Mouse (Mus musculus) mature B cell (primary cell): Measurements from ENCODE around the gene Gm884.

Experiments used
- in situ Hi-C: fragments of 300-500 bp; cut with MboI; formaldehyde crosslinking; loops from 2 replicates; pipeline ENCODE4 v1.14.3; 2019

The Gm884 gene

DNA sequence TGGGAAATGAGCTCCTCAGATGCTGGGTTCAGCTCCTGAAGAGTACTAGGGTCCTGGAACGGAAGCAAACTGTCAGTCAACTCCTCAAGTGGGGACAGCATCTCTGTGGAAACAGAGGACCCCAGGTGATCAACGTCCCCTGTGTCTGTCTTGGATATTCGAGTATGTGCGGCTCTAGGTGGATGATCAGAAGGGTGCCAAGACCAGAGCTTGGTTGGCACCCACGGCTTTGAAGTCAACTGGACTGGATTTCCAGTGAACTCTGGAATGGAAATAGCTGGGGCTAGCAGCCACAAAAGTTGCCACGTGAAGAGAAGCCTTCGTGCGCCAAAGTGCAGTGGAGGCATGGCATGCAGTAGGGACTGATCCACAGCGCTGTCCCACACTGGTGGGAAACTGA lies at the start of gene Gm884:
Gm884 (minus strand) TSS at position 101 of the 400 bp plus-strand sequence.
- in situ Hi-C loops: no loop called here

DNA sequence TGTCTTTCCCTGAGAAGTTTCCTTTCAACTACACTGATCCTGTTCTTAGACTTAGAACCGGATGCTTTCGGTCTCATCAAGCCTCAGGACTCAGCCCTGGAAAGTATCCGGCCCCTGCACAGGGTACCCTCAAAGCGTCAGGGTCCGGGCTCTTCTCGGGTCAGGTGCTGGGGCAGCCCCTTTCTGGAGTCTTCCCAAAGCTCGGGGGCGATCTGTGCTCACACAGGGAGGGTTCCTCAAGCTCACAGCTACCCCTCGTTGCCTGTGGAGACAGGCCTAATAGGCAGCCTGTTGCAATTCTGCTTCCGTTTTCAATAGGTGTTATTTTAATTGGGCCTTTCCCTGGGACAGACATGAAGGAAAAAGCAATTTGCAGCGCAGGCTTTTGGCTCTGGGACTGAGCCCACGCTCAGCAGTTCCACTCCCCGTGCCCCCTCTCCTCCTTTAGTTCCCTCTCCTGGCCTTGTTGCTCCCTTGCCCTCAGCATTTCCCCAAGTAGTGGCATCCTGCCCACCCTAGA lies 46.0 kb upstream of the Gm884 start:
- in situ Hi-C loops: no loop called here

DNA sequence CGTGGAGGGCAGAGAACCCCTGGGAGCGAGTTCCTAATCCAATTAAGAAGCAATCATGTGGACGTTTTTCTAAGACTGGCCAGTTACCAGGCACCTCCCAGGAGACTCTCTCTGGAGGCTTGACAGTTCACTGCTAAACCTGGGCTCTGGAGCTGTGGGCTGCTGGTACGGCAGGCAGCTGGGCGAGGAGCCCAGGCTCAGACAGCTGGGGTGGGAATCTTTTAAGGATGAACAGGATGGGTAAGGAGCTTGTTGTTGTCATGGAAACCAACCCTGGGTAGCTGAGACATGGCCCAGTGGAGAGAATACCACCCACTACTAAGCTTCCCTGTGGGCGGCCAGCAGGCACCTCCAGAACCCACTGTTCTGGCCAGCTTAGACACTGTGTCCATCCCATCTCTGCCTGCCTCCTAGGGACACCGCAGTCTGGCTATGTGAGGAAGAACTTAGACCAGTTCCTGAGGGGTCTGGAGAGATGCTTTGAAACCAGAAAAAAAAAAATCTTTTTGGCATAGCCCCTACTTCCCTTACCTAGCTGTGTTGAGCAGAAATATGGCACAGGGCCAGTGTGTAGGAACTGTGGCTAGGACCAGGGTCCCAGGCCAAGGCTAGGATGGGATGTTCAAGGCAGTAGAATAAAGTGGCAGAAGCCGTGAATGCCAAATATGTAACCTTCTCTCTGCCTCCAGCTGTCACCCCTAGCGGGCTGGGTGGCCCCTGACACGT lies 45.4 kb upstream of the Gm884 start:
- in situ Hi-C loops: no loop called here

DNA sequence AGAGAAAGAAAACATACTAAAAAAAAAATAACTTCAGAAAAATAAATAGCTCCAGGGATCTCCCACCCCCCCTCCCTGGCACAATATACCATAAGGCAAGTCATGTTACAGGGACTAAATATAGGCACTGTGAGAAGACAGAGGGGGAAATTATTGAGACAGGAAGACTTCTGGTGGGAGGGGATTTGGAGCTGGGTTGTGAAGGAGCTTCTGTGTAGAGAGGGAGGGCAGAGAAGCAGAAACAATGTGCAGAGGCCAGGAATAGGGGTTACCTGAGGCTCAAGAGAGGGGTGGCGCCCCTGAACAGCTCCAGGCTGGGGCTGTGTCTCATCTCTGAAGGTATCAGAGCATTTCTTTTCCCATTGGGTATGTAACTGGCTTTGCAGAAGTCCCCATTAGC lies 44.8 kb upstream of the Gm884 start:
- in situ Hi-C loops: no loop called here

DNA sequence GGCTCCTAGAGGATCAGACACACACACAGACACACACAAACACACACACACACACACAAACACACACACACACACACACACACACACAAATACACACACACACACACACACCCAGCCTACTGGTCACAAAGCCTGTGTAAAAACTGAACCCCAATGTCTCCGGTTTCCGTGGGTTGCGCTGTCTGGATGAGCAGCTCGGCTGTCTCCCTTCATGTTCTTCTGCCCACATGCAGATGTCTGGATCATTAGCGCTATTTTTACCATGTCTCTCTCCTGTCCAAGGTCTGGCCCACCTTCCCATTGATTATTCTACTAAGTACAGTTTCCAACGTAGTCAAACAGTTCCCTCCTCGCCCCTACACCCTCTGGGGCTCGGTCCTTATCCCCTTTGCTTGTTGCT lies 42.2 kb upstream of the Gm884 start:
- in situ Hi-C loops: no loop called here

DNA sequence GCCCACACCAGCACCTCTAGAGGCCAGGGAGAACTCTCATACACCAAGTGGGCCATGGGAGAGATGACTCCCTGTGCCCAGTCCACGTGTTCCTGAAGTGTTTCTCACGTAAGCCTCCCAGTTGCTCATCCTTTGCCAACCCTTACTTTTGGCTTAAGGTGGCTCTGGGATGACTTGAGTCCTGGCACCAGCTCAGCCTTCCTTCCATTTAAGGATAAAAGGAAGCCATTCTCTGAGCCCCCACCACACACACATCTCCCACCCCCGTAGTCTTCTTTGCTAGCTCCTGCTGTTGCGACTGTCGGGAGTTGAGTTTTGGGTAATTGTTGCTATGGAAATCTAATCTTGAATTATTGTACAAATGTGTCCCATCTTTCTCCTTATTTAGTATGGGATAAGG lies 41.6 kb upstream of the Gm884 start:
- in situ Hi-C loops: no loop called here

DNA sequence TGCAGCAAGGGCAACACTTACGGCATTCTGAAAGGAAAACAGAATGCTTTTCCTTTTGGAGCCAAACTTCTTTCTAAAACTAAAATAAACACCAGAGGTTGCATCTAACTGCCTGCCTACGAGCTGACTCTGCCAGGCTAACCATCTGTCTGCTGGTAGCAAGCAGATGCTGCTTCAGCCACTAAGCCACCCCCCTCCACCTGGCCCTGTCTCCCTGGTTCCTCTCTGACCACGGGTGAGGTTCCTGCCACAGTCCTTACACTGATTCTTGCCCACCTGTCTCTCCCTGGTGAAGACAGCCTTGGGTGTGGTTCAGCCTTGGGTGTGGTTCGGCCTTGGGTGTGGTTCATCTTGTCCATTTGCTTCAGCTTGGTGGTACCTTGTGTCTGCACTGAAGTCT lies 40.9 kb upstream of the Gm884 start:
- in situ Hi-C loops: no loop called here

DNA sequence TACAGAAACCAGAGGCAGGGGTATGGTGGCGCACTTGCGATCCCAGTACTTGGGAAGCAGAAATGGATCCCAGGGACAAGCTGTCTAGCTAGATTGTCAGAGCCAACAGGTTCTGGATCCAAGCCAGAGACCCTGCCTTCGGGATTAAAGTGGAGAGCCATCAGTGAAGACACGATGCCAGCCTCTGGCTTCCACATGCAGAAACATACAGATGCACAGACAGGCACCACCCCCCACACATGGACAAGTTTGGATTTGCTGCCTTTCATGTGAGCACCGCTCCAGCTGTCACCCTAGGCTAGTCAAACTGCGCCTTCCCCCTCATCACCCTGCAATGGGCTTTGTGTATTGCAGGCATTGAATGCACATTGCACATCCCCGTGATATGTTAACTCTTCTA lies 37.2 kb upstream of the Gm884 start:
- in situ Hi-C loops: no loop called here

DNA sequence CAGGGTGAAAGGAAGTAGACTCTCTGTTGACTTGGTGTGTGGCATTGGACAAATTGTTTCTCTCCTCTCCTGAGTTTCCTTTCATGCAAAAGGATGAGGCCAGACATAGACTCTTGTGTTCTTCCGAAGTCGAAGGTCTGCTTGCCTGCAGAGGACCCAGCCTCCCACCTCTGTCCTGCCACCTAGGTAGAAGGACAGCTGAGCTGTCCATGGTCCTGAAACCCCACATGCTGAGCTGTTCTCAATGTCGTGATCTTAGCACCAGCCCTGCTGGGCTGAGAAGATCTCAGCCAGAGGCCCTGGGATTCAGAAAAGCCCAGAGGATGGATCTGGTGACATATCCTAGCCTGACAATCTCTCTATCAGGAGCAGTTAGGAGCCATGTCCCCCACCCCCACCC lies 35.6 kb upstream of the Gm884 start:
- in situ Hi-C loops: no loop called here

DNA sequence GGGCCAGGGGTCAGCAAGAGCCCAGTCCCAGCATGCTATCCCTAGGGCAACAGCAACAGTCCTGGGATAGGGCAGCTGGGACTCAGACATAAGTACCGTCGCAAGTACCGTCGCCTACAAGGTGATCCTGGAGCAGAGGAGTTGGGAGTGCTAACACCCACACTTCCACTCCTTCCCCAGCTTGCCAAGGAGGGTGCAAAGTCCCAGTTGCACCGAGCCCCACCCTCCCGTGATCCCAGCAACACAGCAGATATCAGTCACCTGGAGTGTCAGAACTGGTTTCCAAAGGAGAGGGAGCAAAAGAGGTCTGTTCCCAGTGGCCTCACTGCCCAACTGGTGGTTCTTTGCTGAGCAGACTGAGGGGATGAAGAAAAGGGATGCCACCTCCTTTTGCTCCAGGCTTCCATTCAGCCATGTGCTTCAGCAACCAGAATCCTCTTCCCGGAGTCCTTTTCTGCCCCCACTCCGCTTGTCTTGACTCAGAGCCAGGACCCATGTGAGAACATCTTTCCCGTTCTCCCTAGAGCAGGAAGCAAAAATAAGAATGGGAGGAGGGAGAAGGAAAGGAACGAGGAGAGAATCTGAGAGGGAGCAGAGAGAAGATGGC lies 32.5 kb upstream of the Gm884 start:
- in situ Hi-C loops: no loop called here

DNA sequence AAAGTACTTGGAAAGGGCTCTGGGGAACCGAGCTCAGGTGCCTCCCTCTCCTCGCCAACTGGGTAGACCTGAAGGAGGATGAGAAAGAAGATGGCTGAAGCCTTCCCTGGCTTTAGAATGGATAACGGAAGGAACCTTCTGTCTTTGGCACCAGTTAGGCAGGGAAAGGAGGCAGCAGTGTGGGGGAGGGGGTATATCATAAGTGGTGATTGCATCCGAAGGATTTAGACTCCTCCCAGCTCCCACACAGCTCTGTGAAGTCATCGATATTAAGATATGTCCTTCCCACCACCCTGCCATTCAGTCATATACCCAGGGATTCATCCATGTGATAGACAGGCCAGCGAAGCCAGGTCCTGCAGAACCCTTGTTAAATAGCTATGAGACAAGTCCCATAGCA lies 30.5 kb upstream of the Gm884 start:
- in situ Hi-C loops: no loop called here

DNA sequence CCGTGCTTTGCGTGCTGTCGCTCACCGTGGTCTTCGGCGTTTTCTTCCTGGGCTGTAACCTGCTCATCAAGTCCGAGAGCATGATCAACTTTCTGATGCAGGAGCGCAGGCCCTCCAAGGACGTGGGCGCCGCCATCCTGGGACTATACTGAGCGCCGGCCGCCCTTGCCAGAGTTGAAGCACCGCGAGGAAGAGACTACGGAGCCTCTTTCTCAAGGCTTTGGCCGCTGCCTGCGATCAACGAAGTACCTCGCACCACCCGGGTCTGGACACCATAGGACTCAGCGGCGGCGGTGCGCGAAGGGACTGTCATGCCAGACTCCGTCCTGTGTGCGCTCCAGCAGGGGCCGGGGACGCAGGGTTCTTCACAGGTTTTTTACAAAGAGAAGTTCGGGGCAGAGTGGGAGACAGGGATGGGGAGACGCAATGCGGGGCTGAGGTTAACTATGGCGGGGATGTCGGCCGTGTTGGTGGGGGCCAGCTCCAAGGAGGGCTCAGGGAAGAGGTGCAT lies 29.1 kb upstream of the Gm884 start:
- in situ Hi-C loops: no loop called here

DNA sequence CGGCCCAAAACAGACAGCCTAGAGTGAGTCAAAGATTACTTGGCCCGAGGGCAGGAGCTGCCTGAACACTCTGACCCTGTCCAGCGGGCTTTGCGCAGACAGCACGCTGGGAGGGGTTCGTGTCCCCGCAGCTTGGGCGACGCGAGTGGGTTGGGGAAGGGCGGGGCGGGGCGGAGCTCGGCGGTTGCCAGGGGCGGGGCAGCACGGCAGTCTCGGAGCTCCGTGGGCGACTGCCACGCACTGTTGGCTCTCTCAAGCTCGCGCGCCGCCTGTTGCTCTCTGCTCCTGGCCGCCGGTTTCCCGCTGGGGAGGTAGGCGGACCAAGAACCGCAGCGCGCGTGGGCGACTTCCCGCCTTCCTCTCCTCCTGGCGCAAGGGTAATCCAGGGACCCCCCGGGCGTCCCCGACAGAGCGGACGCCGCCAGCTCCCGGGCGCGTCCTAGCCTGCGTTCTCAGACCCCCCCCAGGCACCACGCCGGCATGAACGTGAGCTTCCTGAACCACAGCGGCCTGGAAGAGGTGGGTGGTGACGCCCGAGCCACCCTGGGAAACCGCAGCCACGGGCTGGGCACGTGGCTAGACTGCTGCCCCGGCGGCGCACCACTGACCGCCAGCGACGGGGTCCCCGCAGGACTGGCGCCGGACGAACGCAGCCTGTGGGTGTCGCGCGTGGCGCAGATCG lies 28.5 kb upstream of the Gm884 start, which contains the start of gene Rprml:
Rprml (plus strand) TSS at position 270 of the 682 bp plus-strand sequence.
- in situ Hi-C loops: no loop called here

DNA sequence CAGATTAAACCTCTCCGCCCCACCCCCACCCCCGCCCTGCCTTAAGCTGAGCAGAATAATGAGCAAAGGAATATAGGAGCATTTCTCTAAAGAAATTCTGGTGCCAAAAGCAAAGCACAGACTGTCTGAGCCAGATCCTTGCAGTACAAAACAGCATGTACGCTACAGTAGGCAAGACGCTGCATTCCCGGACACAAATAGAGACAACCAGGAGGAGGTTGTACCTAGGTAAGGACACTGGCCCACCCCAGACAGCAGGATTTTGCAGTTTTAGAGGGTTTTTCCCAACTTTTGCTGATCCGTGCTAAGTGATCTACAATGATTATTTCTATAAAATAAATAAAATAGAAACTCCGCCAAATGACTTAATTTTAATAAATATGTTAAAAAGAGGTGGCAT lies 27.7 kb upstream of the Gm884 start:
- in situ Hi-C loops: no loop called here

DNA sequence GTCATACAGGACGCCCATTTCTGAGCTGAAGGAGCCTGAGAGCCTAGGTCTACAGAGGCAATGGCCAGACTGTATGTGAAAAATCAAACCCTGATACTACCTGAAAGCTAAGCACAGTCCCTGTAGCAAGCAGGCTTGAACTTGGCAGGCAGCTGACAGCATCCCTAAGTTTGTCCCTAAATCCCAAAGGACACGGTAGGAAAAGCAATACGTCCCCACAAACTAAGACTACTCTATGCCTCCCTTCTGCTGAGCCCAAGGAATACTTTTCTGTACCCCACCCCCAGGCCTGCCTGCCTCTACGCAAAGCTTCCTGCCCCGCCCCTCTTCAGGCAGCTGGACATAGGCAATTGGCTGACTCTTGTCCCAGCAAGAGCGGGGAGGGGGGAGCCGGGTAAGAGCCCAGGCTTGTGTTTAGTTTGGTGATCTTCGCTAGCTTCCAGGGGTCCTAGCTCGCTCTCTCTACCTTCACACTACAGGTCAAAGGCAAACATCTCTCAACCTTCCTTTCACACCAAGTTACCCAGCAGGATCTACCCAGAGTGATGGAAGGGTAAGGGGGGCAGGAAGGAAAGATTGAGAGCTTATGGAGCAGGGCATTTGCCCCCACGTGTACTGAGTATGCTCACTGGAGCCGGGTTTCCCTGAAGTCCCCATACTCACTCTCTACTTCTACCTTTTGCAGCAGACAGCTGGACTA lies 27.1 kb upstream of the Gm884 start:
- in situ Hi-C loops: no loop called here

DNA sequence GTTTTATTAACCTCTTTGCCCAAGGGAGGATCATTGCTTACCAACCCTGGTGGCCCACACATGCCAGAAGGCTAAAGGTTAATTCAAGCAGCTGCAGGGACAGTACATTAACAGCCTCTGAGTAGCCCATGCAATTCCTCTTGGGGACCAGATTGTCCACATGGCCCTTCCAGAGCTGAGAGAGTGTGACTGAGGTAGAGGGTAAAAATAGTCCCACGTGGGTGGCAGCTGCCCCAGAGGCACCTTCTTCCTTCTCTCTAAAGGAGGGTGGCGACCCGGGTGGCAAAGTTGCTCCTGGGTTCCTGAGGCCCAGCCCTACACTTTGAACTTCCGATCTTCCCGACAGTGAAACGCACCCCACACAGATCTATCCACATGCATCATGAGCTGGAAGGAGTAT lies 25.4 kb upstream of the Gm884 start:
- in situ Hi-C loops: no loop called here

DNA sequence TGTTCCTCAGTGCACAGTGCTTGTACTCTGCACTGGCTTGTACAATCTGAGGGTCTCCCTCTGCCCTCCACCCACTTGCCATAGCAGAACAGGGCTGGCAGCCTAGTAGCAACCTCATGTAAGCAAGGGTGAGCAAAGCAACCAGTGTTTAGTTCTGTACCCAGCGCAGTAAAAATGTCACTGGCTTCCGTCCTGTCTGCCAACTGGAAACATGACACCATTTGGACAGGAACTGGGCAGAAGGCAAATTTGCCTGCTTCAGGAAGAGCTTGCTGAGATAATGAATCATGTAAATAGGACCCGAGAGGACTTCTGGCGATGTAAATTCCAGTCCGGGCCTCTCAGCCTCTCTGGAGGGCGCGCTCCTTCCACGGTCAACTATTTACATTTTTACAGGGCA lies 24.8 kb upstream of the Gm884 start:
- in situ Hi-C loops: no loop called here

DNA sequence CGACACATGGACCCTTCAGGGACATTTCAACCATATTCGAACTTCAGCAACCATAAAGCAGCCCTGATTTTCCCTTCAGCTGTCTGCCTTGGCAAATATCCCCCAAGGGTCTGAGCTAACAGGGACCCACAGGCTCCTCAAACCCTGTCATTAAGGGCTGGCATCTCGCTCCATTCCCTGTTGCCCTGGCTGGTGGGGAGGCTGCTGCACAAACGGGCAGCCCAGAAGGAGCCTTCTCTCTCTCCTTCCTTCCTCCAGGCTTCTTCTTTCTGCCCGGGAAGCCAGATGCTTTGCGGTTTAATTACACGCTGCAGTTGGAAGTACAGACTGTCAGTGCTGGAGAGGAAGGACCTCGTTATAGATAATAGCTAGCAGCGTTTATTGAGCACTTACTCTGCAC lies 22.3 kb upstream of the Gm884 start:
- in situ Hi-C loops: no loop called here

DNA sequence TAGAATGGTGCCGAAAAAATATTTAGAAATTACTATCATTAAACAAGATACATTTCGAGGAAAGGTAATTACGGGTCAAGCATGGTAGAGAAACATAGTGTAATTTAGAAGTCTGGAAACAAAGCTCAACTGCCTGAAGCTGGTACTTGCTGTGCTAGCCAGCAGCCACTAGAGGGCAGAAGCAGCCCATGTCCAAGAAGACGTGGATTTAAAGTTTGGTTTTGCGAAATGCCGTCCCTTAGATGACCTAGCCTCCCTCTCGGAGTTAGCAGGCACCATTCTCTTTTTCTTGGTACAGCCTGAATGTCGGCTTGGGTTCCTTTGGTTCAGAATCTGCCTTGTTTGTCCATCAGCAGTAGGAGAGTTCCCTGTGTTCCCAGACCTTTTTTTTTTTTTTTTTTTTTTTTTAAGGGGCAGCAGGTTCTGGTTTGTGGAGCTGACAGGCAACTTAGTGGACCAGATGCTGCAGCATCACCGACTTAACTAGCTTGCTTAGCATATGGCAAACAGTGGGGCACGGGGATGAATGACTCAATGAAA lies 18.5 kb upstream of the Gm884 start:
- in situ Hi-C loops: no loop called here

DNA sequence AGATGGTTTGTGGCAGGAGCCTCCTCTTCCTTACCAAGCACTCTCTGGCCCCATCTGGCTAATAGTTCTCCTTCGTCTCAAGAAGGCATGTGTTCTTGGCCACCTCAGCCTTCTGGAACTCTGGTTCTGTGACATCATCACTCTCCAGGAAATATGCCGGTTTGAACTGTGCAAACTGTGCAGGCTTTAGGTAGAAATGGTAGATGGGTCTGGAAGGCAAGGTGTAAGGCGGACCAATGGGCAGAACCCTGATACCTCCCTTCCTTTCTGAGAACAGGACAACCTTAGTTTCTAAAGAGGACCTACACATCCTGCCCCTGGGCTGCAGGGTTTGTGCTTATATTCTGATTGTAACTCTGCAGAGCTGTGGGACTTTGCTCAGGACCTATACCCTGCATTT lies 17.9 kb upstream of the Gm884 start, which contains the start of gene Lyzl6:
Lyzl6 (minus strand) TSS at position 101 of the 400 bp plus-strand sequence.
- in situ Hi-C loops: no loop called here

DNA sequence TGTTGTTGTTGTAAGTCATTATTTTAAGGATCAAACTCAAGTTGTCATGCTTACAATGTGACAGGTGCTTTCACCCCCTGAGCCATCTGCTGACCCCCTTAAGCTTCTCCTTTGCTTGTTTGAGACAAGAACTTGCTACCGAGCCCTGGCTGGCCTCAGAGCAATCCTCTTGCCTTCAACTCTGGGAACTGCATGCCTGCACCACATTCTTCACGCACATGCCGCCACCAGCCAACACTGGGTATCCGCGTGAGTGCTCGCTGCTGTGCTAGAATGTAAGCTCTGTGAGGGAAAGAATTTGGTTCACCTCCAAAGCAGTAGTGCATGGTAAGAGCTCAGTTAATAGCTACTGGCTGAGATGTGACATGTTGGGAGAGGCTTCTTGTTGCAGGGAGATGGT lies 15.3 kb upstream of the Gm884 start:
- in situ Hi-C loops: no loop called here

DNA sequence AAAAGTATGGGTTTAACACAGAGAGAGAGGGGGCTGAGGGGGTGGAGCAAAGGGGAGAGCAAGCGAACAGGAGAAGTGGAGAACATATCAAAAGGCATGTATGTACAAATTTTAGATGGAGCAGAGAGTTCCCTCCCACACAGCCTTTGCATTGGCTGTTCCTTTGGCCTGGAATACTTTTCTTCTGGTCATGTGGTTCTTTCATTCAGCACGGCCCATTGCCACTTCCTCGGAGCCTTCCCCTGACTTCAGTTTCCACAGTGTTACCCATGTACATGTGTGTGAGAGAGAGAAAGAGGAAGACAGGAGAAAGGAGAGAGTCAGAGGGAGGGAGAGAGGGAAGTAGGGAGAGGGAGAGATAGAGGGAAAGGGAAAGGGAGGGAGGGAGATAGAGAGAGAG lies 14.5 kb upstream of the Gm884 start:
- in situ Hi-C loops: no loop called here
